Mouse (Mus musculus) lung, postnatal 0 days (tissue): ENCODE measurements around the gene Ksr1. TPM values are rescaled to one million over a fixed set of nuclear protein-coding genes. Genes with fewer than 3 reads are reported as not detected.

Experiments
- ATAC-seq: fragments of 200-750 bp; cut with Nextera tagmentation; 2 replicates; pipeline ENCODE4 v1.8.0; 2017; ENCODE audit warnings: moderate library complexity
- DNase-seq: peaks from one replicate; pipeline ENCODE4 v3.0.0-alpha.2; 2016; ENCODE audit warnings: low spot score
- H3K27ac ChIP-seq: fragments of 300-500 bp; sonication (generic); 2 replicates; pipeline ENCODE4 v1.5.1; 2014; ENCODE audit warnings: antibody characterized with exemption, mild to moderate bottlenecking, low read length, mixed read lengths
- H3K27me3 ChIP-seq: fragments of 300-500 bp; sonication (generic); replicated peaks from 2 replicates; pipeline ENCODE4 v1.6.1; 2014; ENCODE audit warnings: low read length, mixed read lengths; ENCODE audit not compliant: insufficient read depth
- H3K36me3 ChIP-seq: fragments of 300-500 bp; sonication (generic); 2 replicates; pipeline ENCODE4 v1.6.1; 2014; ENCODE audit warnings: low read length, mixed read lengths; ENCODE audit not compliant: insufficient read depth
- H3K4me1 ChIP-seq: fragments of 300-500 bp; sonication (generic); 2 replicates; pipeline ENCODE4 v1.6.1; 2014; ENCODE audit warnings: antibody characterized with exemption, low read depth, low read length, mixed read lengths; ENCODE audit not compliant: insufficient read depth
- H3K4me2 ChIP-seq: fragments of 300-500 bp; sonication (generic); replicated peaks from 2 replicates; pipeline ENCODE4 v1.6.1; 2014; ENCODE audit warnings: low read depth, mild to moderate bottlenecking, low read length, moderate library complexity, mixed read lengths
- H3K4me3 ChIP-seq: fragments of 300-500 bp; sonication (generic); 2 replicates; pipeline ENCODE4 v1.5.1; 2014; ENCODE audit warnings: low read depth, low read length
- H3K9ac ChIP-seq: fragments of 300-500 bp; sonication (generic); replicated peaks from 2 replicates; pipeline ENCODE4 v1.6.1; 2014; ENCODE audit warnings: low read depth, mild to moderate bottlenecking
- H3K9me3 ChIP-seq: fragments of 300-500 bp; sonication (generic); 2 replicates; pipeline ENCODE4 v1.6.1; 2016; ENCODE audit warnings: low read length, mixed read lengths
- CTCF ChIP-seq: IDR thresholded peaks from 2 replicates; pipeline ENCODE4 v1.5.1; 2016; ENCODE audit warnings: antibody characterized with exemption, mild to moderate bottlenecking
- EP300 ChIP-seq: IDR thresholded peaks from 2 replicates; pipeline ENCODE4 v1.6.1; 2016; ENCODE audit warnings: antibody characterized with exemption, mild to moderate bottlenecking, control low read depth
- WGBS: fragments of 180-500 bp; shearing (Covaris S2); extraction: QIAGEN DNeasy Blood & Tissue Kit; methylation state at CpG from one replicate; pipeline ENCODE4 v1.1.7; 2014; 5-methylcytosine and 5-hydroxymethylcytosine counted together
- polyA plus RNA-seq: library from polyadenylated mRNA; unstranded; fragments of >200 nt; fragmentation: Nextera tagmentation; extraction: Ambion mirVana; gene quantifications from 2 replicates; pipeline ENCODE4 v1.2.1, GENCODE M21; 2015

Ksr1 gene
- polyA plus RNA-seq, 1 experiment from 2014 or later = 2.3 TPM

DNA sequence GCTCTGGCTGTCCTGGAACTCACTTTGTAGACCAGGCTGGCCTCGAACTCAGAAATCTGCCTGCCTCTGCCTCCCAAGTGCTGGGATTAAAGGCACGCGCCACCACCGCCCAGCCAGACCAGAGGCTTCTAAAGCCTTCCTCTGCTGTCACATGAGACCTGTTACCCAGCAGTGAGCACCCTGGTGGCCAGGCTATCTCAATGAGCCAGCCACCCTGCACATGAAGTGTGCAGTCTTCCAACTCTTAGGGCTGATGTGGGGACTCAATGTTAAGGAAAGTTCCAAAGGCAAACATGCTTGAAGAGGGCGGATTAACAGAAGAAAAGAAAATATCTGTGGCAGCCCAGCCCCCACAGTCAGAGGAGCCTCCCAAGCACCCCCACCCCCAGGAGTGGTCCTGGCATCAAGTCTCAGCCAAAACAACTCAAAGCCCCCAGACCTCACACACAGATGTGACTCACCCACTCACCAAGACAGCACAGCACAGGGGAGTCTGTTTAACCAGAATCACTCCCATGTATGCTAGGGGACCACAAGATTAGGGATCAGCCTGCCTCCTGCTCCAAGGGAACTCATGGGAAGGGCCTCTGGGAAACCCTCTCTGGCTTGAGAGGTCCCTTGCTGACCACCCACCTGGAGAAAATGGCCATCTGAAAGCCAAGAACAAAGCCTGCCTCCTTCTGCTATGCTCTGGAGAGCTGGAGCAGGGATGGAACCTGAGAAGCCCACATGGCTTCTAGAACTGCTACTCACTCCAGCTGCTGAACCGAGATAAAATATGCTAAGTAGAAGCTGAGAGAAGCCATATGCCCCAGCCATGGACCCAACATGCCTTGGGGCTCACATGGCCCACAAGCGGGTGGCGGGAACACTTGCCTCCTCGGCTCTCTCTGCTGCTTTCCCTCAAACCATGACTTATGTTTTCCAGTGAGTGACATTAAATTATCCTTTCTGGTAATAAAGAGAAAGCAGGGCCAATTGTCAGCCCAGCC, 91.8 kb downstream of the Ksr1 start:
- no peaks in the 10 kb centered on the region for H3K4me1 ChIP-seq
- H3K27ac ChIP-seq = no peak overlapping the region
- TF ChIP-seq EP300 (no peak), CTCF (no peak)
- no peak overlapping the region for H3K9ac ChIP-seq
- no peak for ATAC-seq
- WGBS = 83% methylated on average over 9 of the region's 9 CpGs
- no peaks in the 10 kb centered on the region for H3K27me3 ChIP-seq
- no peak overlapping the region for H3K4me3 ChIP-seq
- no peaks in the 10 kb centered on the region for H3K9me3 ChIP-seq
- no peak overlapping the region for H3K4me2 ChIP-seq
- no peak for DNase-seq
- no peaks in the 10 kb centered on the region for H3K36me3 ChIP-seq

DNA sequence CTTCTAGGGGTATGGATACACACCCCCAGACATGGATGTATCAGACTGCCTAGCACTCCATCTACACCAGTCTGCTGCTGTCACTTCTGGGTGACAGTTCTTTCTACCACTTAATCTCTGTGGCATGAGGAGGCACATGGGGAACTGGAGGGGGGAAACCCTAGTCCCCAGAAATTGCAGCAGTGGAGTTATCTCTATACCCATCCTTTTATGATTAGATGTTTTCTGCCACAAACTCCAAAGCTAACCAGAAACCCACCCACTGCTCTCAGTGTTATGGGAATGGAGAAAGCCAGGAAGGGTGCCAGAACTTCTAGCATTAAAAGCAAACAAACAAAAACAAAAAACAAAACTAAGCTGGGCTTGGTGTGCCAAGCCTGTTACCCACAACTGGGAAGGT, 92.8 kb downstream of the Ksr1 start:
- H3K27ac ChIP-seq = no peak overlapping the region
- no peak overlapping the region for H3K9ac ChIP-seq

DNA sequence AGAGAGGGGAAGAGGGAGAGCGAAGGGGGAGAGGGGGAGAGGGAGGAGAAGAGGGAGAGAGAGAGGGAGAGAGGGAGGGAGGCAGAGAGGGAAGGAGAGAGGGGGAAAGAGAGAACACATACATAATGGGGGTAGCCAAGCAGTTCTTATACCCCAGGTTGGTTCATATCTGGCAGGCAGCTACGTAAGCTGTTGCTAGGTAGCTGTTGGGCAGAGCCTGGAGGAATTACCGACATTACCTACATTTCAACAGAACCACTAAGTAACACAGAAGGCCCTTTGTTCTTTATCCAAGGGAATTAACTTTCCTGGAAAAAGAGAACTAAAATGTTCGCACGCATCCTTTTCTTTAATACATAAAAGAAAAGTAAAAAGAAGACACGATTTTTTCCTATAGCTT, 93.4 kb downstream of the Ksr1 start:
- no peak overlapping the region for H3K27ac ChIP-seq
- H3K4me3 ChIP-seq = no peak overlapping the region
- WGBS = 65% methylated on average over 6 of the region's 6 CpGs
- H3K4me2 ChIP-seq = no peak overlapping the region
- no peak overlapping the region for H3K9ac ChIP-seq
- H3K9me3 ChIP-seq = no peaks in the 10 kb centered on the region
- TF ChIP-seq EP300 = no peak
- TF ChIP-seq CTCF = no peak
- no peaks in the 10 kb centered on the region for H3K27me3 ChIP-seq
- DNase-seq = no peak
- H3K36me3 ChIP-seq = no peaks in the 10 kb centered on the region
- ATAC-seq = no peak
- H3K4me1 ChIP-seq = no peaks in the 10 kb centered on the region

More for the DNA sequence above, 92.8 kb downstream of the Ksr1 start:
- no peaks in the 10 kb centered on the region for H3K9me3 ChIP-seq
- no peaks in the 10 kb centered on the region for H3K36me3 ChIP-seq
- H3K4me2 ChIP-seq = no peak overlapping the region
- ATAC-seq = no peak
- H3K27me3 ChIP-seq = no peaks in the 10 kb centered on the region
- no peak overlapping the region for H3K4me3 ChIP-seq
- no peaks in the 10 kb centered on the region for H3K4me1 ChIP-seq
- DNase-seq = no peak
- TF ChIP-seq EP300 = no peak
- no peak for TF ChIP-seq CTCF

DNA sequence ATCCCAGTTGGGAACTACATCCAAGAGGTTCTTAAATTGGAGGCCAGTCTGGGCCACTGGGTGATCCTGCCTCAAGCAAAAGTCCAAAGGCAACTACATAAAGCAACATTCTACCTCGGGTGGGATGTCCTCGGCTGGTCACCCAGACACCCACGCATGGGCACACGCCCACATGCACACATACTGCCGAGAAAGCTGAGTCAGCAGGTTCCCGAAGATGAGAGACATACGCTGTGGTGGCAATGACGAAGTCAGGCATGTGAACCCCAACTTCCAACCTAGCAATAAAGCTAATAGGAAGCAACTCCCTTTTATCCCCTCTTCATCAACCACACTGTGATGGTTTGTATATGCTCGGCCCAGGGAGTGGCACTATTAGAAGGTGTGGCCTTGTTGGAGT, 94.7 kb downstream of the Ksr1 start:
- TF ChIP-seq CTCF = no peak
- TF ChIP-seq EP300 = no peak
- no peak for DNase-seq
- H3K27ac ChIP-seq = no peak overlapping the region
- H3K36me3 ChIP-seq = no peaks in the 10 kb centered on the region
- no peak for ATAC-seq
- WGBS = 87% methylated on average over 9 of the region's 9 CpGs
- no peak overlapping the region for H3K4me2 ChIP-seq
- no peak overlapping the region for H3K9ac ChIP-seq
- H3K4me3 ChIP-seq = no peak overlapping the region
- H3K4me1 ChIP-seq = no peaks in the 10 kb centered on the region
- no peaks in the 10 kb centered on the region for H3K9me3 ChIP-seq
- no peaks in the 10 kb centered on the region for H3K27me3 ChIP-seq

DNA sequence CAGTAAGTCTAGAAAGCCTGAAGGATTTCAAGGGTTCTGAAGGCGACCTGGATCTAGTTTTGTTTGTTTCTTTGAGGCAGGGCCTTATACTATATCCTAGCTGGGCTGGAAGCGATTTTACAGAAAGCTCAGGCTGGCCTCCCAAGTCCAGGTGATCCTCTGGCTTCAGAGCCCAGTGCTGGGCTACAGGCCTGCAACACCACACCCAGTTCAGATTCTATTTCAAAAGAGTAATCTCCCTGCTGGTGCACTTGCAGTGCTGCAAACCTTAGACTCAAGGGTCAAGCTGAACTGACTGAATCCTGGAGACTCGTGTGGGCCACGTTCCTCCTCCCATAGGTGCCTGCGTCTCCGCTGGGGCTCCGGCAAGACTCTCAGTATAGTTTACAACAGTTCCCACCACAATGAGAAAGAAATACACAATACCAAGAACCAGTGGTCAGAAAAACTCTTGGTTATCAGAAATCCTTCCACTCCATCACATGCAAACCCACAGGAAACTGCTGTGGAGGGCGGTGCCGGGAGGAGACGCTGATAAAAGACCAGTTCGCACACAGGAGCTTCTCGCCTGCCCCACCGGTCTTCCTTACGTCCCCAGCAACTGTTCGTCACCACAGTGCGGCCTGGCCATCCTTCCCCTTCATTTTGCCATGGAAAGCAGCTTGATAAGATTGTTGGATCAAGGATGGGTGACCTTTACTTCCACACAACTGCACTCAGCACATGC, 95.3 kb downstream of the Ksr1 start:
- TF ChIP-seq CTCF (no peak), EP300 (no peak)
- H3K9ac ChIP-seq = no peak overlapping the region
- no peak for DNase-seq
- no peaks in the 10 kb centered on the region for H3K9me3 ChIP-seq
- WGBS = 84% methylated on average over 16 of the region's 16 CpGs
- no peak for ATAC-seq
- no peak overlapping the region for H3K4me3 ChIP-seq
- H3K4me1 ChIP-seq = no peaks in the 10 kb centered on the region
- H3K36me3 ChIP-seq = no peaks in the 10 kb centered on the region
- no peak overlapping the region for H3K4me2 ChIP-seq
- H3K27ac ChIP-seq = no peak overlapping the region
- H3K27me3 ChIP-seq = no peaks in the 10 kb centered on the region

DNA sequence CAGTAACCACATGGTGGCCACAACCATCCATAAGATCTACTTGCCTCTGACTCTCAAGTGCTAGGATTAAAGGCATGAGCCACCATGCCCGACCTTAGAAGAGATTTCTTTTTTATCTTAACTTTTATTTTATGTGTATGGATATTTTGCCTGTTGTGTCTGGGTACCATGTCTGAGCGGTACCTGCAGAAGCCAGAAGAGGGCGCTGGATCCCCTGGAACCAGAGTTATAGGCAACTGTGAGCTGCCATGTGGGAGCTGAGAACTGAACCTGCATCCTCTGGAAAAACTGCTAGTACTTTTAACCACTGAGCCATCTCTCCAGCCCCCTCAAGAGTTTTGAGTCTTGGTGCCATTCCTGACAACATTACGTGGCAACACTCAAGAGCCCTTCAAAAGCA, 97.3 kb downstream of the Ksr1 start:
- Histone ChIP-seq H3K27me3 (no peaks in the 10 kb centered on the region), H3K9me3 (no peaks in the 10 kb centered on the region), H3K4me3 (no peak overlapping the region), H3K9ac (no peak overlapping the region), H3K27ac (no peak overlapping the region), H3K4me1 (no peaks in the 10 kb centered on the region), H3K4me2 (no peak overlapping the region), H3K36me3 (0 out of 2 replicates have a peak, but pooled peaks cover 6% of the 10 kb centered on the region)
- WGBS = 82% methylated on average over 4 of the region's 4 CpGs
- DNase-seq = no peak
- TF ChIP-seq EP300 = no peak
- TF ChIP-seq CTCF = peak; percentile 36; the same call in 1 of the 2 replicates
- no peak for ATAC-seq
